Mouse (Mus musculus) cortical plate, adult 2 months (tissue): ENCODE measurements around the gene Ggn. TPM values are rescaled to one million over a fixed set of nuclear protein-coding genes. Genes with fewer than 3 reads are reported as not detected.

ENCODE experiments used
- H3K27ac ChIP-seq: fragments of 200-500 bp; 2 replicates; pipeline ENCODE4 v1.5.1; 2012; ENCODE audit warnings: low read length, control low read depth, inconsistent platforms; ENCODE audit not compliant: insufficient read depth
- H3K4me1 ChIP-seq: fragments of 200-500 bp; 2 replicates; pipeline ENCODE4 v1.6.1; 2011; ENCODE audit warnings: low read length; ENCODE audit not compliant: control insufficient read depth, insufficient read depth
- H3K4me3 ChIP-seq: fragments of 200-500 bp; 2 replicates; pipeline ENCODE4 v1.5.1; 2011; ENCODE audit warnings: mild to moderate bottlenecking, low read length, control low read depth; ENCODE audit not compliant: insufficient read depth
- CTCF ChIP-seq: fragments of 200-500 bp; IDR thresholded peaks from 2 replicates; pipeline ENCODE4 v1.5.1; 2011; ENCODE audit warnings: mild to moderate bottlenecking, control low read depth, low read length; ENCODE audit not compliant: insufficient read depth; ENCODE audit errors: extremely low read depth
- POLR2A ChIP-seq: fragments of 200-500 bp; IDR thresholded peaks from 2 replicates; pipeline ENCODE4 v1.6.1; 2011; ENCODE audit warnings: mild to moderate bottlenecking, low read length, control low read depth; ENCODE audit not compliant: insufficient read depth; ENCODE audit errors: extremely low read depth
- polyA plus RNA-seq: library from polyadenylated mRNA; depleted of rRNA; stranded (reverse); fragments of >200 nt; gene quantifications from 2 replicates; pipeline ENCODE4 v1.2.3, GENCODE M21; 2012

Ggn gene
- polyA plus RNA-seq, 1 experiment = 0.52 TPM

GRCm38 (mm10) chr7:29141416-29141815 is 28.6 kb upstream of the Ggn start:
- Histone ChIP-seq H3K27ac (no peak overlapping the region), H3K4me3 (no peak overlapping the region), H3K4me1 (no peaks in the 10 kb centered on the region)
- TF ChIP-seq POLR2A = no peak
- no peak for TF ChIP-seq CTCF

DNA sequence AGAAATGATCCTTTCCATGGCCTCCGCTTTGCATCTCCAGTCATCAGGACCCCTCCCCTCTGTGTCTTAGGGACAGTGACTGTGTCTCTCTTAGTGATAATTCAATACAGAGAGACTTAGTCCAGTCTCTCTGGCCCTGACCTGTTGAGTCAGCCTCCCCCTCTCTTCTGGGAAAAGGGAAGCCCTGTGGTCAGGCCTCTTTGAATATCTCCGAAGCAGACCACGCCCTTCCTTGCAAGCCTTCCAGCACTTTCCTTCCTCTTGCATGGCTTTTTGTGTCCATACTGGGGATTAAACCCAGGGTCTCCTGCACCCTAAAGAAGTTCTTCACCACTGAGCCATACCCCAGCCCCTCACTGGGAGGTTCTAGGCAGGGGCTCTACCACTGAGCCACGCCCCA is 26.0 kb upstream of the Ggn start:
- H3K4me1 ChIP-seq = no peaks in the 10 kb centered on the region
- TF ChIP-seq CTCF (no peak), POLR2A (no peak)
- no peak overlapping the region for H3K27ac ChIP-seq
- no peak overlapping the region for H3K4me3 ChIP-seq

- no peak overlapping the region for H3K4me3 ChIP-seq
- H3K4me1 ChIP-seq = no peaks in the 10 kb centered on the region
- no peak overlapping the region for H3K27ac ChIP-seq
- TF ChIP-seq POLR2A (no peak), CTCF (no peak)
These were observed 23.2 kb upstream of the Ggn start for GRCm38 (mm10) chr7:29146625-29147367.

DNA sequence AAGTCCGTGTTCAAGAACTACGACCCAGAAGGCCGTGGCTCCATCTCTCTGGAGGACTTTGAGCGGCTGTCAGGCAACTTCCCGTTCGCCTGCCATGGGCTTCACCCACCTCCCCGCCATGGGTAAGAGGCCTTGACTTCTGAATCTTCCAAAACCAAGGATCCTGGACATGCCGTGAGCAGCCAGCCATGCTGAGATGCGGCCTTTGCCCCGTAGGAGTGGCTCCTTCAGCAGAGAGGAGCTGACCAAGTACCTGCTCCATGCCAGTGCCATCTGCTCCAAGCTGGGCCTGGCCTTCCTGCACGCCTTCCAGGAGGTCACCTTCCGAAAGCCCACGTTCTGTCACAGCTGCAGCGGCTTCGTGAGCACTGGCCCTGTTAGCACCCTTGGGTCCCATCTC is 21.2 kb upstream of the Ggn start:
- no peak overlapping the region for H3K4me3 ChIP-seq
- H3K4me1 ChIP-seq = no peaks in the 10 kb centered on the region
- TF ChIP-seq POLR2A = no peak
- no peak for TF ChIP-seq CTCF
- no peak overlapping the region for H3K27ac ChIP-seq

- no peak overlapping the region for H3K4me3 ChIP-seq
- H3K27ac ChIP-seq = no peak overlapping the region
- no peaks in the 10 kb centered on the region for H3K4me1 ChIP-seq
- TF ChIP-seq CTCF (no peak), POLR2A (no peak)
These were observed 18.5 kb upstream of the Ggn start for GRCm38 (mm10) chr7:29151486-29151885.

- no peaks in the 10 kb centered on the region for H3K4me1 ChIP-seq
- H3K27ac ChIP-seq = no peak overlapping the region
These were observed 15.8 kb upstream of the Ggn start for GRCm38 (mm10) chr7:29154018-29154720.

GRCm38 (mm10) chr7:29155196-29155837 is 14.7 kb upstream of the Ggn start:
- Histone ChIP-seq H3K4me1 (no peaks in the 10 kb centered on the region), H3K4me3 (peak overlapping the region; percentile 78), H3K27ac (peak overlapping the region; percentile 93)
- TF ChIP-seq POLR2A (peak; percentile 72), CTCF (no peak)

More at GRCm38 (mm10) chr7:29154018-29154720, 15.8 kb upstream of the Ggn start:
- TF ChIP-seq CTCF = no peak
- TF ChIP-seq POLR2A = no peak
- no peak overlapping the region for H3K4me3 ChIP-seq

DNA sequence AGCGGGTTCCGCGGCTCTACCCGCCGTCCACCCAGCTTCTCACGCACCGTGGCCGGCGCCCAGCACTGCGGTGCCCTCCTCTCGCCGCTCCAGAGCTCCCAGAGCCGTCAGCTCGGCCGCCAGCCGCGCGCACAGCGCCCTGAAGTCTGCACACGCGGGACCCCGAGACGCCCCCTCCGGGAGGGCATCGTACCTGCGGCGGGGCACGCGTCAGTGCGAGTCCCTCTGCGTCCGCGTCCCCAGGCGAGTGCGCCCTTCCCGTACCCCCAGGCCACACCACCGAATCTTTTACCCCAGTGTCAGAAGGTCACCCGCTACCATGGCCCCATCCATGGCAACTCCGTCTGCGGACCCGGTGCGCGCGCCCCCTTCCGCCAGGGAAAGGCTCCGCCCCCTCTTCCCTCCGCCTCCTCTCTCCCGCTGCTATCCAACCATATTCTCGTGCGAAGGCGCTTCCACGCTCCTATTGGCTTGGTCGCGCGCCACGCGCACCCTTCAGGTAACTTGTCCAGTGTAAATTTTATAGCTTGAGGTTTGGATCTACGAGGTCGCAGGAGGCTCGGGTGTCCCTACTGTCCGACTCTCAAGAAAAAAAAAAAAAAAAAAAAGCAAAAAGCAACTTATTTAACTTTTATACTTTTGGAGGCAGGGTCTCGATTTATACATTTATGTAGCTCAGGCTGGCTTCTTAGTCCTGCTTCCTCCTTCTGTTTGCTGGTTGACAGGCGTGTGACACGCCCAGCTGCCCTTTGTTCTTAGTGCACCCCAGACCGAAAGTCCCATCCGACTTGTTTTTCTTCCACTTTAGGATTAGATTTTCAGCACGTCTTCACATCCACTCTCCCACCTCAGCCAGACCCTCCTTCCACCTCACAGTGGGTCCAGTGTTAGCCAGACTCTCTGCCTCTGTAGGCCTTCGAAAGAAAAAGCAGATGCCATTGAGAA is 13.9 kb upstream of the Ggn start, which contains the start of gene Fam98c:
Gene Fam98c (minus strand): TSS at position 397 of the 945 bp plus-strand sequence.
- H3K4me1 ChIP-seq = no peaks in the 10 kb centered on the region
- H3K4me3 ChIP-seq = peak within 1 kb of the TSS; percentile 78
- H3K27ac ChIP-seq = peak within 1 kb of the TSS; percentile 93
- TF ChIP-seq CTCF (no peak), POLR2A (peak; percentile 69; the same call in 1 of the 2 replicates)

- TF ChIP-seq POLR2A (no peak), CTCF (no peak)
- Histone ChIP-seq H3K27ac (no peak overlapping the region), H3K4me1 (no peaks in the 10 kb centered on the region), H3K4me3 (no peak overlapping the region)
These were observed 11.7 kb upstream of the Ggn start for GRCm38 (mm10) chr7:29158264-29158663.
